Mouse (Mus musculus): ENCODE data around the gene Spsb4.

GRCm38 (mm10) chr9:97017811-97018641, 617 bp downstream of the Spsb4 start:
- no peak for TF ChIP-seq EP300 (IDR thresholded peaks at IDR 0.05; ENCODE audit: insufficient read depth, low read depth, low read length)
- TF ChIP-seq CTCF (IDR thresholded peaks at IDR 0.05), result peak; percentile 40
- TF ChIP-seq POLR2A (IDR thresholded peaks at IDR 0.05; ENCODE audit: insufficient read depth, low read depth, low read length), result no peak

Measured in heart, adult 2 months (tissue).